Mouse (Mus musculus) frontal cortex, adult 2 months (tissue): ENCODE data around the gene Hist1h4i. TPM values are rescaled to one million over a fixed set of nuclear protein-coding genes. Genes with fewer than 3 reads are reported as not detected.

ENCODE experiments used
- DNase-seq, 2 experiments: peaks; one replicate each; pipeline ENCODE4 v3.0.0; 2022; ENCODE audit warnings: low spot score in 1 of 2; ENCODE audit errors: extremely low spot score in 1 of 2
- polyA plus RNA-seq: library from polyadenylated mRNA; depleted of rRNA; stranded (reverse); fragments of >200 nt; gene quantifications from 2 replicates; pipeline ENCODE4 v1.2.3, GENCODE M21; 2012

Gene Hist1h4i
- polyA plus RNA-seq, 1 experiment = 12.2 TPM

GRCm38 (mm10) chr13:22013716-22014115, 27.4 kb downstream of the Hist1h4i start:
- DNase-seq = no peak

GRCm38 (mm10) chr13:22009642-22010041, 31.5 kb downstream of the Hist1h4i start, which contains the start of gene Prss16:
Gene Prss16 (minus strand): TSS chr13:22009742.
- DNase-seq = no peak

GRCm38 (mm10) chr13:22008707-22009106, 32.5 kb downstream of the Hist1h4i start:
- no peak for DNase-seq

GRCm38 (mm10) chr13:22007872-22008271, 33.3 kb downstream of the Hist1h4i start:
- DNase-seq = no peak

GRCm38 (mm10) chr13:22007121-22007510, 34.0 kb downstream of the Hist1h4i start:
- DNase-seq = no peak

GRCm38 (mm10) chr13:22006334-22007120, 34.6 kb downstream of the Hist1h4i start:
- DNase-seq = peak in 1 of 2 experiments; percentile 31

GRCm38 (mm10) chr13:22005605-22006333, 35.4 kb downstream of the Hist1h4i start:
- DNase-seq = no peak

GRCm38 (mm10) chr13:22001823-22002222, 39.3 kb downstream of the Hist1h4i start:
- no peak for DNase-seq

GRCm38 (mm10) chr13:22001346-22001745, 39.8 kb downstream of the Hist1h4i start:
- no peak for DNase-seq

GRCm38 (mm10) chr13:21999147-21999546, 42.0 kb downstream of the Hist1h4i start:
- no peak for DNase-seq

GRCm38 (mm10) chr13:21998412-21998811, 42.8 kb downstream of the Hist1h4i start:
- no peak for DNase-seq

- no peak for DNase-seq
Measured at GRCm38 (mm10) chr13:21997821-21998220, 43.3 kb downstream of the Hist1h4i start.

GRCm38 (mm10) chr13:21997201-21997820, 43.9 kb downstream of the Hist1h4i start:
- DNase-seq = no peak

GRCm38 (mm10) chr13:21996840-21997185, 44.3 kb downstream of the Hist1h4i start:
- no peak for DNase-seq

GRCm38 (mm10) chr13:21996101-21996839, 44.9 kb downstream of the Hist1h4i start:
- DNase-seq = peak in 1 of 2 experiments; percentile 29

GRCm38 (mm10) chr13:21995331-21995914, 45.7 kb downstream of the Hist1h4i start:
- DNase-seq = no peak

GRCm38 (mm10) chr13:21994896-21995295, 46.3 kb downstream of the Hist1h4i start:
- DNase-seq = no peak

- peak in 1 of 2 experiments; percentile 64 for DNase-seq
Measured at GRCm38 (mm10) chr13:21993957-21994738, 47.0 kb downstream of the Hist1h4i start.

GRCm38 (mm10) chr13:21992550-21992949, 48.6 kb downstream of the Hist1h4i start:
- no peak for DNase-seq
